ENCODE assay signal across 9 mouse cellular contexts in the genomic region with DNA sequence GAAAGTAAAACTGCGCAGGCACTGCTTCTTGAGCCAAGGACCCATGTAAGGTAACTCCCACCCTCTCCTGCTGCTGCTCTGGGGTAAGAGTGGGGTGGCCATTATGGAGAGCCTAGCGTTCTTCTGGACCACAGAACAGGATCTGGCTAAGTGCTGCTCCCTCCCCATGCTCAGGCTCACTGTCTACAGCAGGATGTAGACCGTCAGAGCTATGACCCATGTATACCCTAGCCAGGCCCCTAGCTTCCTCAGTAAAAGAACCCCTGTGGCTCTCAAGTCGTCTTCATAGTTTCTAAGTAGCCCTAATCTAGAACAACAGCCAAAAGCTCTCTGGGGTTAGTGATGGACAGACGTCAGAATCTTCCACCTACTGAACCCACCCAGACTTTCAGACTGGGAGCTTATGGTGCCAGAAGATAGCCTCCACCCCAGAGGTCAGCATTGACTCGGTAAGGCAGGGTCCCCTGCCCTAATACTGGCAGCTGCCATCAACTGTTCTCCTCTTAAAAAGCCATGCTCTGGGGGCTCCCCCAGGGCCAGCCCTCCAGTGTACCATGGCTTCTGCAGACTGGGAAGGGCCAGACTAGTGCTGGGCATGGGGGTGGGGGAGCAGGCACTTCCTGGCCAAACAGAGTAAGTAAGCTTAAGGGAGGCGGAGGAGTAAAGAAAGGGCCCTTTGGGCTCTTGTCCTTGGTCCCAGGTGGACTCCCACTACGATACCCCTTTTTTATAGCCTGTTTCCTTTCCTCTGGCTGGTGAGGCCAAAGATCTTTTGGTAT. TPM values are rescaled to one million over a fixed set of nuclear protein-coding genes. Genes with fewer than 3 reads are reported as not detected.
DNase-seq lines count a peak whose midpoint lies in the region; ATAC-seq and TF ChIP-seq lines count a peak whose summit lies in the region.
"Had no signal": no experiment of that assay in that cellular context is flagged by ENCODE, and none has a peak within 500 bp of the region (broad histone marks: within the 10 kb centered on the region; RNA-seq: fewer than 3 reads in every experiment).

No protein-coding gene starts in this region.

- 80% methylated on average over 8 of the region's 8 CpGs for WGBS in hindbrain, embryonic 14.5 days

- no peak overlapping the region for H3K9ac ChIP-seq in hindbrain, embryonic 14.5 days

- no peaks in the 10 kb centered on the region for H3K9me3 ChIP-seq in hindbrain, embryonic 14.5 days (ENCODE audit: control insufficient read depth, low read length)

- H3K4me2 ChIP-seq in hindbrain, embryonic 14.5 days (replicated peaks), result no peak overlapping the region

- no peak for TF ChIP-seq CTCF in left cerebral cortex, adult 2 months (IDR thresholded peaks at IDR 0.05)

- H3K36me3 ChIP-seq in hindbrain, embryonic 14.5 days (replicated peaks; ENCODE audit: control insufficient read depth, insufficient read depth), result peaks cover 12% of the 10 kb centered on the region; the same call in 1 of the 2 replicates

- DNase-seq in left cerebral cortex, adult 2 months (ENCODE audit: extremely low spot score in 1 of 2, low spot score in 2 of 2), result no peak
- no peak for DNase-seq in left cerebral cortex, postnatal 36 days (ENCODE audit: low spot score in 2 of 2)
- DNase-seq in induced T-regulatory cell, adult 2 months (ENCODE audit: low read depth), result peak; percentile 55
- DNase-seq in natural killer cell, adult 2 months (ENCODE audit: low spot score in 2 of 2), result peak; percentile 13 to 35
- DNase-seq in ovary, postnatal 10 days (ENCODE audit: low spot score), result no peak
- no peak for DNase-seq in layer of hippocampus, adult 11-12 months (ENCODE audit: low spot score)
- DNase-seq in hindbrain, embryonic 14.5 days (ENCODE audit: low spot score), result no peak
- DNase-seq: right cerebral cortex, postnatal 25 days had no signal

- intact Hi-C loops in left cerebral cortex, adult 2 months (cut with DNase I), result no loop called here
- intact Hi-C loops in left cerebral cortex, postnatal 36 days (cut with DNase I), result no loop called here

- H3K4me3 ChIP-seq in left cerebral cortex, adult 2 months, result no peak overlapping the region
- H3K4me3 ChIP-seq in hindbrain, embryonic 14.5 days (replicated peaks; ENCODE audit: low read length), result no peak overlapping the region

- peak; percentile 63 for ATAC-seq in activated CD4-positive, CD25-positive, alpha-beta regulatory T cell, adult 4 months
- no peak for ATAC-seq in hindbrain, embryonic 14.5 days (ENCODE audit: low FRiP score)

- H3K4me1 ChIP-seq in hindbrain, embryonic 14.5 days (replicated peaks; ENCODE audit: control insufficient read depth, insufficient read depth, low read length), result peaks cover 18% of the 10 kb centered on the region

- H3K27ac ChIP-seq in left cerebral cortex, adult 2 months, result peak overlapping the region; percentile 60
- no peak overlapping the region for H3K27ac ChIP-seq in hindbrain, embryonic 14.5 days

- H3K27me3 ChIP-seq in hindbrain, embryonic 14.5 days (ENCODE audit: control insufficient read depth, insufficient read depth, low read length), result no peaks in the 10 kb centered on the region

RNA-seq across cellular contexts. Expression of a gene that starts 27.2 kb away (rescaled TPM):
- 10 to 100 TPM; 14.3 to 14.7 TPM for total RNA-seq in left cerebral cortex, adult 2 months (2021)
- total RNA-seq in left cerebral cortex, postnatal 36 days (2021), result 10 to 100 TPM; 14.9 to 16.0 TPM
- not detected for polyA plus RNA-seq in activated CD4-positive, CD25-positive, alpha-beta regulatory T cell, adult 4 months (2017; shearing (Covaris generic))
- 12.0 and 13.4 TPM in 2 replicates for polyA plus RNA-seq in hindbrain, embryonic 14.5 days (2014; fragmentation: Nextera tagmentation; extraction: Ambion mirVana)

RNA-seq across cellular contexts. Expression of a gene that starts 47.4 kb away (rescaled TPM):
- 100 to 1,000 TPM; 133 to 148 TPM for total RNA-seq in left cerebral cortex, adult 2 months (2021)
- total RNA-seq in left cerebral cortex, postnatal 36 days (2021), result 100 to 1,000 TPM; 134 to 160 TPM
- polyA plus RNA-seq in activated CD4-positive, CD25-positive, alpha-beta regulatory T cell, adult 4 months (2017; shearing (Covaris generic)), result 10 to 100 TPM; 53.4 to 69.8 TPM
- polyA plus RNA-seq in hindbrain, embryonic 14.5 days (2014; fragmentation: Nextera tagmentation; extraction: Ambion mirVana), result 50.7 and 57.6 TPM in 2 replicates

RNA-seq across cellular contexts. Expression of a gene that starts 53.3 kb away (rescaled TPM):
- 10 to 100 TPM; 35.7 to 37.4 TPM for total RNA-seq in left cerebral cortex, adult 2 months (2021)
- total RNA-seq in left cerebral cortex, postnatal 36 days (2021), result 10 to 100 TPM; 26.5 to 42.4 TPM
- polyA plus RNA-seq in activated CD4-positive, CD25-positive, alpha-beta regulatory T cell, adult 4 months (2017; shearing (Covaris generic)), result 10 to 100 TPM; 28.0 to 29.3 TPM
- polyA plus RNA-seq in hindbrain, embryonic 14.5 days (2014; fragmentation: Nextera tagmentation; extraction: Ambion mirVana), result 67.6 and 69.1 TPM in 2 replicates

Comparison
In these comparisons a context has a peak if more than half of its experiments do, and no peak if none do; other contexts are left out.
1. DNase-seq: peak in induced T-regulatory cell, adult 2 months (single experiment) and natural killer cell, adult 2 months (2 of 2); none in left cerebral cortex, adult 2 months (0 of 2), left cerebral cortex, postnatal 36 days (0 of 2), ovary, postnatal 10 days (single experiment), layer of hippocampus, adult 11-12 months (single experiment) and hindbrain, embryonic 14.5 days (single experiment).